Mouse (Mus musculus): ENCODE measurements around the gene Dnah10. TPM values are rescaled to one million over a fixed set of nuclear protein-coding genes. Genes with fewer than 3 reads are reported as not detected.

The Dnah10 gene
- polyA plus RNA-seq, 1 experiment from 2014 or later: 0.52 TPM

GRCm38 (mm10) chr5:124830331-124830730 is 105.4 kb downstream of the Dnah10 start:
- ATAC-seq (ENCODE audit: low FRiP score): no peak
- no peak overlapping the region for H3K4me3 ChIP-seq (ENCODE audit: low read depth, low read length)

GRCm38 (mm10) chr5:124835218-124835617 is 110.3 kb downstream of the Dnah10 start:
- no peak overlapping the region for H3K27ac ChIP-seq (ENCODE audit: low read depth, low read length)
- H3K4me2 ChIP-seq (replicated peaks; ENCODE audit: low read depth, low read length): no peak overlapping the region
- ATAC-seq (ENCODE audit: low FRiP score) (no peak), DNase-seq (ENCODE audit: low spot score) (no peak)
- H3K4me3 ChIP-seq (ENCODE audit: low read depth, low read length): no peak overlapping the region
- no peaks in the 10 kb centered on the region for H3K4me1 ChIP-seq (replicated peaks; ENCODE audit: control insufficient read depth, insufficient read depth, low read length)
- H3K9ac ChIP-seq (ENCODE audit: low read depth, low read length): no peak overlapping the region
- no peaks in the 10 kb centered on the region for H3K9me3 ChIP-seq (ENCODE audit: control insufficient read depth, low read length)
- 93% methylated on average over 15 of the region's 15 CpGs for WGBS
- H3K36me3 ChIP-seq (ENCODE audit: control insufficient read depth, insufficient read depth, low read length): 0 out of 2 replicates have a peak, but pooled peaks cover 3% of the 10 kb centered on the region
- H3K27me3 ChIP-seq (ENCODE audit: control insufficient read depth, insufficient read depth, low read length): no peaks in the 10 kb centered on the region

More at GRCm38 (mm10) chr5:124830331-124830730, 105.4 kb downstream of the Dnah10 start:
- 94% methylated on average over 12 of the region's 12 CpGs for WGBS
- no peak overlapping the region for H3K27ac ChIP-seq (ENCODE audit: low read depth, low read length)
- no peak for DNase-seq (ENCODE audit: low spot score)
- H3K9ac ChIP-seq (ENCODE audit: low read depth, low read length): no peak overlapping the region
- no peaks in the 10 kb centered on the region for H3K4me1 ChIP-seq (replicated peaks; ENCODE audit: control insufficient read depth, insufficient read depth, low read length)
- H3K9me3 ChIP-seq (ENCODE audit: control insufficient read depth, low read length): no peaks in the 10 kb centered on the region
- no peak overlapping the region for H3K4me2 ChIP-seq (replicated peaks; ENCODE audit: low read depth, low read length)
- 0 out of 2 replicates have a peak, but pooled peaks cover 2% of the 10 kb centered on the region for H3K36me3 ChIP-seq (ENCODE audit: control insufficient read depth, insufficient read depth, low read length)
- no peaks in the 10 kb centered on the region for H3K27me3 ChIP-seq (ENCODE audit: control insufficient read depth, insufficient read depth, low read length)

GRCm38 (mm10) chr5:124836075-124836474 is 111.2 kb downstream of the Dnah10 start:
- no peak overlapping the region for H3K9ac ChIP-seq (ENCODE audit: low read depth, low read length)
- ATAC-seq (ENCODE audit: low FRiP score): no peak
- H3K9me3 ChIP-seq (ENCODE audit: control insufficient read depth, low read length): no peaks in the 10 kb centered on the region
- 0 out of 2 replicates have a peak, but pooled peaks cover 3% of the 10 kb centered on the region for H3K36me3 ChIP-seq (ENCODE audit: control insufficient read depth, insufficient read depth, low read length)
- H3K27ac ChIP-seq (ENCODE audit: low read depth, low read length): no peak overlapping the region
- H3K4me2 ChIP-seq (replicated peaks; ENCODE audit: low read depth, low read length): no peak overlapping the region
- H3K4me3 ChIP-seq (ENCODE audit: low read depth, low read length): no peak overlapping the region
- 95% methylated on average over 10 of the region's 10 CpGs for WGBS
- H3K27me3 ChIP-seq (ENCODE audit: control insufficient read depth, insufficient read depth, low read length): no peaks in the 10 kb centered on the region
- DNase-seq (ENCODE audit: low spot score): no peak
- H3K4me1 ChIP-seq (replicated peaks; ENCODE audit: control insufficient read depth, insufficient read depth, low read length): no peaks in the 10 kb centered on the region

DNA sequence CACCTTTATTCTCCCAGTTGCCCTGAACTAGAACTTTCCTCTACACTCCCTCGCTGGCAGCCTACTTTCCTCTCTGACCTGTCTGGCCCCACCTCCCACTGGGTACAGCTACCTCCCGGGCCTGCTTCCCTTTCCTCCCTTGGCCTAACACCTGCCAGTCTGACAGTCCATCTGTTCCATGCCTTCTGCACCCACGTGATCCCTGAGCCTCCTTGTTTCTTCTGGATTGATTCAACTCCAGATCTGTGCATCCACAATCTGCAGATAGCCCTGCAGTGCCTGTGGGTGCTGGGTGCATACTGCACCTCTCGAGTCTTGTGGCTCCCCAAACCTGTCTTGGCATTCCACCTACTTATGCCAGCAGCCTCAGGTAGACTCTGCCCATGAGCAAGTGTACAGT is 111.7 kb downstream of the Dnah10 start:
- Histone ChIP-seq H3K4me2 (replicated peaks; ENCODE audit: low read depth, low read length) (no peak overlapping the region), H3K27ac (ENCODE audit: low read depth, low read length) (no peak overlapping the region), H3K4me3 (ENCODE audit: low read depth, low read length) (no peak overlapping the region), H3K4me1 (replicated peaks; ENCODE audit: control insufficient read depth, insufficient read depth, low read length) (no peaks in the 10 kb centered on the region), H3K9ac (ENCODE audit: low read depth, low read length) (no peak overlapping the region), H3K27me3 (ENCODE audit: control insufficient read depth, insufficient read depth, low read length) (no peaks in the 10 kb centered on the region), H3K9me3 (ENCODE audit: control insufficient read depth, low read length) (no peaks in the 10 kb centered on the region), H3K36me3 (ENCODE audit: control insufficient read depth, insufficient read depth, low read length) (0 out of 2 replicates have a peak, but pooled peaks cover 3% of the 10 kb centered on the region)
- 81% methylated on average over 4 of the region's 4 CpGs for WGBS
- DNase-seq (ENCODE audit: low spot score) (no peak), ATAC-seq (ENCODE audit: low FRiP score) (no peak)

DNA sequence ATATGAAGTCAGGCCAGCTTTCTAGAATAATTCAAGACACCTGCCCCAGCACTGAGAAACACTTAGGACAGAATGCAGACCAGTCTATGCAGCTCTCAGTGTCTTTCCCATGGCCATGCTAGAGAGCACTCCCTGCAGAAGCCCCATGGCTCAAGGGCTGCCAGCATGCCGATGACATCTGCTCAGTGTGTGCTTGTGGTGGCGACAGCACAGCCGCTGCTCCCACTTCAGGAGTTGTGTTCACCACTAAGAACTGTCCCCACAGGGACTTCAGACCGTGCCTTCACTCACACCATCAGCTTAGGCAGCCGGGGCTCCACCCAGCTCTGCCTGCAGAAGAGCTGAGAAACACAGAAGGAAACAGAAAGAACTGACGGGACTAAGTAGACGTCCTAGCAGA is 115.3 kb downstream of the Dnah10 start:
- no peaks in the 10 kb centered on the region for H3K9me3 ChIP-seq (ENCODE audit: control insufficient read depth, low read length)
- no peak overlapping the region for H3K4me2 ChIP-seq (replicated peaks; ENCODE audit: low read depth, low read length)
- no peak overlapping the region for H3K9ac ChIP-seq (ENCODE audit: low read depth, low read length)
- DNase-seq (ENCODE audit: low spot score): no peak
- H3K36me3 ChIP-seq (ENCODE audit: control insufficient read depth, insufficient read depth, low read length): 0 out of 2 replicates have a peak, but pooled peaks cover 2% of the 10 kb centered on the region
- 80% methylated on average over 7 of the region's 7 CpGs for WGBS
- no peak for ATAC-seq (ENCODE audit: low FRiP score)
- H3K4me3 ChIP-seq (ENCODE audit: low read depth, low read length): no peak overlapping the region
- H3K27ac ChIP-seq (ENCODE audit: low read depth, low read length): no peak overlapping the region
- no peaks in the 10 kb centered on the region for H3K27me3 ChIP-seq (ENCODE audit: control insufficient read depth, insufficient read depth, low read length)
- no peaks in the 10 kb centered on the region for H3K4me1 ChIP-seq (replicated peaks; ENCODE audit: control insufficient read depth, insufficient read depth, low read length)

DNA sequence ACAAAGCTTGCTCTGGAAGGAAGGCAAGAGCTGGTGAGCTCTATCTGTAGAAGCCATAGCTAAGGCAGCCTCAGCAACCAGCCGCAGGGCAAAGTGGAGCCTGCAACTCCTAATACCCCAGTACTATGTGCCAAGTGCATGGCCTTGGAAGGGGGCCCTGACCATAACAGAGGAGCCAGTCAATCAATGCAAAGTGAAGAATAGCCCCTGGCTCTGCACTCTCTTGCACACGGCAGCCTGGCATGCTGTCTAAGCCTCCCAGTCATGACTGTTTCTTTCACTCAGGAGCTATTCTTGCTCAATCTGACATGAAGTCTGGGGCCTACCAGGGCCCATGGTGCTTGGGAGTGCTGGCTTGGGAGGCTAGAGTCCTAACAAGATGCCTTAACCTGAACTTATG is 115.8 kb downstream of the Dnah10 start:
- Histone ChIP-seq H3K4me1 (replicated peaks; ENCODE audit: control insufficient read depth, insufficient read depth, low read length) (no peaks in the 10 kb centered on the region), H3K4me3 (ENCODE audit: low read depth, low read length) (no peak overlapping the region), H3K9ac (ENCODE audit: low read depth, low read length) (no peak overlapping the region), H3K36me3 (ENCODE audit: control insufficient read depth, insufficient read depth, low read length) (no peaks in the 10 kb centered on the region), H3K4me2 (replicated peaks; ENCODE audit: low read depth, low read length) (no peak overlapping the region), H3K9me3 (ENCODE audit: control insufficient read depth, low read length) (no peaks in the 10 kb centered on the region), H3K27me3 (ENCODE audit: control insufficient read depth, insufficient read depth, low read length) (no peaks in the 10 kb centered on the region), H3K27ac (ENCODE audit: low read depth, low read length) (no peak overlapping the region)
- DNase-seq (ENCODE audit: low spot score) (no peak), ATAC-seq (ENCODE audit: low FRiP score) (no peak)
- WGBS: 82% methylated on average over 2 of the region's 2 CpGs

- Histone ChIP-seq H3K9me3 (ENCODE audit: control insufficient read depth, low read length) (no peaks in the 10 kb centered on the region), H3K9ac (ENCODE audit: low read depth, low read length) (no peak overlapping the region), H3K36me3 (ENCODE audit: control insufficient read depth, insufficient read depth, low read length) (no peaks in the 10 kb centered on the region), H3K4me1 (replicated peaks; ENCODE audit: control insufficient read depth, insufficient read depth, low read length) (no peaks in the 10 kb centered on the region), H3K27ac (ENCODE audit: low read depth, low read length) (peak overlapping the region; percentile 11; the same call in 1 of the 2 replicates), H3K4me3 (ENCODE audit: low read depth, low read length) (no peak overlapping the region), H3K4me2 (replicated peaks; ENCODE audit: low read depth, low read length) (no peak overlapping the region), H3K27me3 (ENCODE audit: control insufficient read depth, insufficient read depth, low read length) (no peaks in the 10 kb centered on the region)
- DNase-seq (ENCODE audit: low spot score) (peak; percentile 7), ATAC-seq (ENCODE audit: low FRiP score) (no peak)
- WGBS: 69% methylated on average over 8 of the region's 8 CpGs
Measured at GRCm38 (mm10) chr5:124843386-124843785, 118.5 kb downstream of the Dnah10 start.

GRCm38 (mm10) chr5:124844929-124845328 is 120.0 kb downstream of the Dnah10 start:
- Histone ChIP-seq H3K27ac (ENCODE audit: low read depth, low read length) (no peak overlapping the region), H3K36me3 (ENCODE audit: control insufficient read depth, insufficient read depth, low read length) (no peaks in the 10 kb centered on the region), H3K4me1 (replicated peaks; ENCODE audit: control insufficient read depth, insufficient read depth, low read length) (no peaks in the 10 kb centered on the region), H3K9ac (ENCODE audit: low read depth, low read length) (no peak overlapping the region), H3K4me2 (replicated peaks; ENCODE audit: low read depth, low read length) (no peak overlapping the region), H3K27me3 (ENCODE audit: control insufficient read depth, insufficient read depth, low read length) (no peaks in the 10 kb centered on the region), H3K4me3 (ENCODE audit: low read depth, low read length) (no peak overlapping the region), H3K9me3 (ENCODE audit: control insufficient read depth, low read length) (no peaks in the 10 kb centered on the region)
- DNase-seq (ENCODE audit: low spot score) (no peak), ATAC-seq (ENCODE audit: low FRiP score) (no peak)
- 73% methylated on average over 4 of the region's 4 CpGs for WGBS

DNA sequence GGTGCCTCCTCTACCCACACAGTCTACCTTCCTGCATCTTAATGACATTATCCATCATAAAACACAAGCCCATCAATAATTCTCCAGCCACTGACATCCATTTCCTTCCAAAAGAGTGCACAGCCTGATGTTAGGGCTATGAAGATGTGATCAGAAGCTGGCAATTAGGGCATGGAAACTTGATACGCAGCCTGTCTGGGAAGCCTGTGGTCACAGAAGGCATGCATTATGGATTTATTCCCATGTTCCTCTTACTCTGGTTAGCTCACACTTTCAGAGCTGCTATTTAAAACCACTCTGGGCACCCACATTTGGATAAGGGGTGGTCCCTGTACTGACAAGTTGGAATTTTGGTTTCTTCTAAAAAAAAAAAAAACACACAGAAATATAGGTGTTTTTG is 122.1 kb downstream of the Dnah10 start:
- no peaks in the 10 kb centered on the region for H3K36me3 ChIP-seq (ENCODE audit: control insufficient read depth, insufficient read depth, low read length)
- DNase-seq (ENCODE audit: low spot score) (no peak), ATAC-seq (ENCODE audit: low FRiP score) (no peak)
- H3K27ac ChIP-seq (ENCODE audit: low read depth, low read length): no peak overlapping the region
- no peak overlapping the region for H3K4me2 ChIP-seq (replicated peaks; ENCODE audit: low read depth, low read length)
- H3K4me3 ChIP-seq (ENCODE audit: low read depth, low read length): no peak overlapping the region
- WGBS: 88% methylated on average over 1 of the region's 1 CpGs
- no peaks in the 10 kb centered on the region for H3K9me3 ChIP-seq (ENCODE audit: control insufficient read depth, low read length)
- no peaks in the 10 kb centered on the region for H3K27me3 ChIP-seq (ENCODE audit: control insufficient read depth, insufficient read depth, low read length)
- H3K9ac ChIP-seq (ENCODE audit: low read depth, low read length): no peak overlapping the region
- no peaks in the 10 kb centered on the region for H3K4me1 ChIP-seq (replicated peaks; ENCODE audit: control insufficient read depth, insufficient read depth, low read length)

All from hindbrain, embryonic 11.5 days (tissue).